Mouse (Mus musculus) hindlimb bud, embryonic 11.5 days (tissue): ENCODE data around the gene Phb2.
"Not testable (repeated sequence)": the region's sequence is repeated elsewhere in the genome, so short reads cannot be mapped to it uniquely, and the experiment has no call there.

ENCODE experiments used
- DNase-seq: peaks from one replicate; pipeline ENCODE4 v3.0.0-alpha.2; 2012; ENCODE audit warnings: low read depth, low spot score; ENCODE audit errors: extremely low spot score

Phb2 gene

DNA sequence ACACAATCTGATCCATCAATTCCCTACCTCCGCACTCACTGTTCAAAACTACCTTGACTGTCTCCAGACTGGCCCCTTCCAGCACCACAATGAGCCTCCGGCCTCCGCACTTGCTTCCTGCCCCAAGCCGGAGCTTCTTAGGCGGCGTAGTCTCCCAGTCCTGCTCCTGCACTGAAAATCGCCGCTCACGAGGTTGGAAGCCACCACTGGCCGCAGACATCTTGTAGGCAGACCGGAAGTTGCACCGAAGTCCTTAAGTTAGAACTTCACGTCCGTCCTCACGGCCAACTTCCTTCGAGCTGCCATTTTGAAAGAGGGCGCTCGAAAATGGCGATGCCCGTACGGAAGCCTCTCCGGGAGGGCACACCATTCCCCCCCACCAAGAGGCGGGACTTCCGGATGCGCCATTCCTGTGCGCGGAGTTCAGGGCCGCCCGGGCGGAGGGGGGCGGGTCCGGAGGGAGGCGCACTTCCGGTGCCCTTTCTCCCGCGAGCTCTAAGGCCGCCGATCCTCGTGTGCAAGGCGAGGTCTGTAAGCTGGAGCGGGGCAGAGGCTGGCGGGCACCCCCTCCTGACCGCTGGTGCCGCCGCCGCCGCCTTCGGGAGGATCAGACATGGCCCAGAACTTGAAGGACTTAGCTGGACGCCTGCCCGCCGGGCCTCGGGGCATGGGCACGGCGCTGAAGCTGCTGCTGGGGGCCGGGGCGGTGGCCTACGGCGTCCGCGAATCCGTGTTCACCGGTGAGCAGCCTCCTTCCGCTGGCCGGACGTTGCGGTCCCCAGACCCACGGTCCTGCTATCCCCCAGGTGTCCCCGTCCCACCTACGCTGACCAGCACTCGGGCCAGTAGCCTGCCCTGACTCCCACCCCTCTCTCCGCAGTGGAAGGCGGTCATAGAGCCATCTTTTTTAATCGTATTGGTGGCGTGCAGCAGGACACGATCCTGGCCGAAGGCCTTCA lies at the start of gene Phb2, which contains the start of gene Emg1:
Phb2 (plus strand) TSS at position 513 of the 959 bp plus-strand sequence.
Emg1 (minus strand) TSS at position 355 of the 959 bp plus-strand sequence.
- DNase-seq = peak; percentile 94

- DNase-seq = peak; percentile 62
These were observed 49.4 kb upstream of the Phb2 start, which contains the start of gene Lpcat3 for GRCm38 (mm10) chr6:124662477-124663423. Gene Lpcat3 (plus strand): TSS chr6:124663027.

DNA sequence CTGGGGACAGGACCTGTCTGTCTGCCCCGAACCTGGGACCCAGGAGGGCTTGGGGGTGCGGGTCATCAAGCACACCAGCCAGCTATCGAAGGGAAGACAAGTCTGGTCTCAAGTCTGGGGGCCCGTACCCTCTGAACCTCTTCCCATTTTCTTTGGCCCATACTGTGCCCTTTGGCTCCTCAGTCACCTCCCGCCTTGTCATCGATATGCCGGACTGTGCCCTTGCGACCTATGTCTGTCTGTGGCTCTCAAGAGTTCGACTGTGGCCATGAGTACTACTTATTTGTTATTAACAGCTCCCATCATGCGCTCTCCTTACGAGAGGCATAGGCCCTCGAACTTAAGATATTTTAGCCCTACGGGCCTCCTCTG lies 48.7 kb upstream of the Phb2 start:
- DNase-seq = no peak

DNA sequence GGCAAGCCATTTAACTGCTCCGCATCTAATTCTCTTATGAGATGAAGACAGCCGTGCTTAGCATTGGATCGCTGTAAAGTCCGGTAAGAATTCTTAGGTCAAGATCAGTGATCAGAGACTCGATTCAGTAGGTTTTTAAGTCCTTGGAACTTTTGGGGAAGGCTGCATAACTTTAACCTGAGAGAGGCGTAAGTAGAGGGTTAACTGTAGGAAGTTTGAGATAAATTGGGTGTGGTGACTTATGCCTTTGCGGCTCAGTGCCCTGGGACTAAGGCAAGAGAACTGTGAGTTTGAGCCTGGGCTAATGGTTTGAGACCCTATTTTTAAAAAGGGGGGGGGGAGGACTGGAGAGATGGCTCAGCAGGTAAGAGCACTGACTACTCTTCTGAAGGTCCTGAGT lies 47.9 kb upstream of the Phb2 start:
- no peak for DNase-seq

- no peak for DNase-seq
These were observed 47.1 kb upstream of the Phb2 start for GRCm38 (mm10) chr6:124665011-124665410.

DNA sequence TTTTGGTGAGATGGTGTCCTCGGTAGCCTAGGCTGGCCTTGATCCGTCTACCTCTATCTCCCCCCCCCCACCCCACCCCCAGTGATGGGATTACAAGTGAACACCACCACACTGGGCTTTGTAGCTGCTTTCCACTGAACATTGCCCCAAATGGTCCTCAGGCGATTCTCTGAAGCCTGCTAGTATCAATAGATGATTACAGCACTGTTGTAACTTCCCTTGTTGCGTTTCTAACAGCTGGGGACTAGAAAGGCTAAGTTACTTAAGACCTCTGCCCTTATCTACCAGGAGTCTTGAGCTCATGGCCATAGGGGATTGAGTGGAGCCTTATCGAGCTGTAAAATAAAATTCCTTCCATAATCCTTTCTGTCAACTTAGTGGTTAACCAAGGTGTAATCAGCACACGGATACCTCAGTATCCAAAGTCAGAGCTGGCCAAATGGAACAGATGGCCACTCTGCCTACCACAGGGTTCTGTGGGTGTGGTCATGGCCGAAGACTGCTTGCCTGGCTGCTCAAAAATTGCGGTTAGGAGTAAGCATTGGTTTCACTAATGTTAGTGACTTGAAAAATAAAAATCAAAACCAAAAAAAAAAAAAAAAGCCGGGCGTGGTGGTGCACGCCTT lies 42.8 kb upstream of the Phb2 start:
- DNase-seq = no peak

GRCm38 (mm10) chr6:124670281-124670900 lies 41.7 kb upstream of the Phb2 start:
- DNase-seq = no peak

- no peak for DNase-seq
These were observed 40.0 kb upstream of the Phb2 start for GRCm38 (mm10) chr6:124672100-124672499.

DNA sequence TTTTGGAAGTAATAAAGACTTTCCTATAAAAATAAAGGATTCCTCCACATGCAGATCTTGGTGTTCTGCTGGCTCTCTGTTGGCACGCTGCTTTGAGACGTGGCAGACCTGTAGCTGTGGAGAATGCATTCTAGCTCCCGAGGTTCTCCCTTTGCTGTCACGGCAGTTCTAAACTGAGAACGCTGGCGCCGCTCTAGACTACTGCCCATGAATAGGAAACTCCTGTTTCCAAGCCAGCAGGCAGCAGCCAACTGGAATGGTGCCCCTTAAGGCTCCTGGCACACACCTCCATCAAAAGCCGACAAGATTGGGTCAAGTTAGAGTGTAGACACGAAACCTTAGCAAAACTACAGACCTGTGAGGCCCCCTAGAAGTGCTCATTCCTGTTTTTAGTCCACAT lies 38.5 kb upstream of the Phb2 start:
- no peak for DNase-seq

- DNase-seq = no peak
These were observed 37.5 kb upstream of the Phb2 start for GRCm38 (mm10) chr6:124674591-124674990.

DNA sequence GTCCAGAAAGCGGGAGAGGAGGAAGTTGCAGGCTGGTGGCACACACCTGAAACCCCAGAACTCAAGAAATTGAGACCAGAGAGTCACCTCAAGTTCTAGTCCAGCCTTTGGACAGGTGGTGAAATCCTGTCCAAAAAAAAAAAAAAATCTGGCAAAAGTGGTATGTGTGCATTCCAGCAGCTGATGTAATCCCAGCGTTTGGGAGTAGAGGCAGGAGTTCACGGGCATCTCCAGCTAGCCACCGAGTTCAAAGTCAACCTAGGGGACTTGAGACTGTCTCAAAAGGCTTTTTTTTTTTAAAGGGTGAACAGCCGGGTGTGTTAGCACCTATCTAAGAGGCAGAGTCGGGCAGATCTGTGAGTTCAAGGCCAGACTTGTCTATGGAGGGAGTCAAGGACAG lies 36.0 kb upstream of the Phb2 start:
- DNase-seq = no peak

GRCm38 (mm10) chr6:124678769-124679168 lies 33.4 kb upstream of the Phb2 start:
- no peak for DNase-seq

- DNase-seq = no peak
These were observed 32.6 kb upstream of the Phb2 start for GRCm38 (mm10) chr6:124679486-124679885.

DNA sequence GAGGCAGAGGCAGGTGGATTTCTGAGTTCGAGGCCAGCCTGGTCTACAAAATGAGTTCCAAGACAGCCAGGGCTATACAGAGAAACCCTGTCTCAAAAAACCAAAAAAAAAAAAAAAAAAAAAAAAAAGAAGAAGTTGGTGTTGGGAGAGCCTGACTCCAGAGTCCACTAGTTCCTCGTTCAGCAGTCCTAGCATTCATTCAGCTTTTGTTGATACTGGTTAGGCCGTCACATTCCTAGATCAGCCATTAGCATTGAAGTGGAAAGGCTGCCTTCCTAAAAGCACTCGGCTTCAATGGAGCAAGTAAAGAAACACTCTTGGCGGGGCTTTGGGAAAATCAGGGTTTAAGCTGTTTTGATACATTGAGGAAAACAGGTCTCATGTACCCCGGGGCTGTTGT lies 29.8 kb upstream of the Phb2 start:
- DNase-seq = not testable (repeated sequence)

GRCm38 (mm10) chr6:124683591-124684417 lies 28.3 kb upstream of the Phb2 start:
- no peak for DNase-seq

- DNase-seq = no peak
These were observed 26.3 kb upstream of the Phb2 start for GRCm38 (mm10) chr6:124685606-124686386.

DNA sequence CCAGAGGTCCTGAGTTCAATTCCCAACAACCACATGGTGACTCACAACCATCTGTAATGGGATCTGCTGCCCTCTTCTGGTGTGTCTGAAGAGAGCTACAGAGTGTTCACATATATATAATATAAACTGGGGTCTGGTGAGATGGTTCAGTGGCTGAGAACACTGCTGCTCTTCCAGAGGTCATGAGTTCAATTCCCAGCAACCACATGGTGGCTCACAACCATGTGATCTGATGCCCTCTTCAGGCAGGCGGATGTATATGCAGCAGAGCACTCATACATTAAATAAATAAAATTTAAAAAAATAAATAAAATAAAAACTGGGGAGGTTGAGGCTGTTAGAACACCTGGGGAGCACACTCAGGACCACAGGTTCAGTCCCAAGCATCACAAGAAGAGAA lies 25.5 kb upstream of the Phb2 start:
- not testable (repeated sequence) for DNase-seq

GRCm38 (mm10) chr6:124688151-124688758 lies 23.9 kb upstream of the Phb2 start:
- DNase-seq = no peak
